Mouse (Mus musculus): Measurements from ENCODE around the gene Tsks. TPM values are rescaled to one million over a fixed set of nuclear protein-coding genes. Genes with fewer than 3 reads are reported as not detected.

Gene Tsks
- polyA plus RNA-seq, 1 experiment from 2014 or later, result 0.14 TPM

GRCm38 (mm10) chr7:45000539-45001114, 57.6 kb downstream of the Tsks start:
- H3K36me3 ChIP-seq, result peaks cover 52% of the 10 kb centered on the region
- H3K4me1 ChIP-seq, result peaks cover 34% of the 10 kb centered on the region
- no peak for ATAC-seq (ENCODE audit: low FRiP score)
- H3K27me3 ChIP-seq (replicated peaks), result no peaks in the 10 kb centered on the region
- no peak overlapping the region for H3K4me3 ChIP-seq (replicated peaks)
- H3K4me2 ChIP-seq, result no peak overlapping the region
- WGBS, result 80% methylated on average over 21 of the region's 21 CpGs
- H3K9me3 ChIP-seq (replicated peaks), result no peaks in the 10 kb centered on the region
- H3K9ac ChIP-seq (replicated peaks), result no peak overlapping the region
- H3K27ac ChIP-seq (replicated peaks), result no peak overlapping the region

- H3K4me1 ChIP-seq, result peaks cover 24% of the 10 kb centered on the region
- H3K9ac ChIP-seq (replicated peaks), result no peak overlapping the region
- no peak overlapping the region for H3K4me3 ChIP-seq (replicated peaks)
- H3K27me3 ChIP-seq (replicated peaks), result no peaks in the 10 kb centered on the region
- ATAC-seq (ENCODE audit: low FRiP score), result no peak
- peaks cover 70% of the 10 kb centered on the region for H3K36me3 ChIP-seq
- H3K4me2 ChIP-seq, result no peak overlapping the region
- H3K27ac ChIP-seq (replicated peaks), result no peak overlapping the region
- no peaks in the 10 kb centered on the region for H3K9me3 ChIP-seq (replicated peaks)
- WGBS, result 89% methylated on average over 7 of the region's 7 CpGs
Observed at GRCm38 (mm10) chr7:45002440-45002839, 59.4 kb downstream of the Tsks start.

GRCm38 (mm10) chr7:45004546-45004945, 61.5 kb downstream of the Tsks start:
- WGBS, result 73% methylated on average over 3 of the region's 3 CpGs
- ATAC-seq (ENCODE audit: low FRiP score), result no peak
- H3K4me3 ChIP-seq (replicated peaks), result no peak overlapping the region
- no peak overlapping the region for H3K9ac ChIP-seq (replicated peaks)
- no peak overlapping the region for H3K4me2 ChIP-seq
- H3K4me1 ChIP-seq, result peaks cover 7% of the 10 kb centered on the region
- H3K27ac ChIP-seq (replicated peaks), result no peak overlapping the region
- H3K36me3 ChIP-seq, result peaks cover 91% of the 10 kb centered on the region
- H3K9me3 ChIP-seq (replicated peaks), result no peaks in the 10 kb centered on the region
- H3K27me3 ChIP-seq (replicated peaks), result no peaks in the 10 kb centered on the region

DNA sequence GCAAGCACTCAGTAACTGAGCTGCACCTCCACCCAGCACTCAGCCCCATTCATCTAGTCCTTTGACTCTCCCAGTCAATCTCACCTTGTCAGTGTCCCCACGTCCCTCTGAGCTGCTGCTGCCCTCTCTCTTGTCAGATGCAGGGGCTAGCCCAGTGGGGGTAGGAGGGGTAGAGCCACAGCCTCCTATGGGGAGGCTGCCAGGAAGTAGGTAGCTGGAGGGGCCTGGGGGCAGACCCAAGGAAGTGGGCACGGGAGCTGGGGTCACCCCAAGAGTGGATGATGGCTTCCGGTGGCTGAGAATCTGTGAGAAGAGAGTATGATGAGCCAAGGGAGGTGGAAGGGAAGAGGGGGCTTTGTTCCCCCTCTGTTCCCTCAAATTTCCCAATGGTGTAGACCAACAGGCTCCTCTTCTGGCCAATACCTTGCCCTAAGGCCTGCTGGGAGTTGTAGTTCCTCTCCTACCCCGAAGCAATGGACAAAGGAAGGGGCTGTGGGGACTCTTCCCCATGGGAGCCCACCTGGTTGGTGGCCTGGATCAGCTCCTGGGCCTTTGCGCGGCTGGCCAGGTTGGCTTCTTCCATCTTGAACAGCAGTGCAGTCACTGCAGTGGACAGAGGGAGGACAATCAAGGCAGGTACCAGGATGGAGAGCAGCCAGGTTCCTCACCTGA, 62.5 kb downstream of the Tsks start:
- Histone ChIP-seq H3K4me1 (0 out of 2 replicates have a peak, but pooled peaks cover 3% of the 10 kb centered on the region), H3K36me3 (peaks cover 98% of the 10 kb centered on the region), H3K27me3 (replicated peaks) (no peaks in the 10 kb centered on the region), H3K9me3 (replicated peaks) (no peaks in the 10 kb centered on the region), H3K27ac (replicated peaks) (no peak overlapping the region), H3K4me2 (no peak overlapping the region), H3K9ac (replicated peaks) (no peak overlapping the region), H3K4me3 (replicated peaks) (no peak overlapping the region)
- 93% methylated on average over 6 of the region's 6 CpGs for WGBS
- no peak for ATAC-seq (ENCODE audit: low FRiP score)

DNA sequence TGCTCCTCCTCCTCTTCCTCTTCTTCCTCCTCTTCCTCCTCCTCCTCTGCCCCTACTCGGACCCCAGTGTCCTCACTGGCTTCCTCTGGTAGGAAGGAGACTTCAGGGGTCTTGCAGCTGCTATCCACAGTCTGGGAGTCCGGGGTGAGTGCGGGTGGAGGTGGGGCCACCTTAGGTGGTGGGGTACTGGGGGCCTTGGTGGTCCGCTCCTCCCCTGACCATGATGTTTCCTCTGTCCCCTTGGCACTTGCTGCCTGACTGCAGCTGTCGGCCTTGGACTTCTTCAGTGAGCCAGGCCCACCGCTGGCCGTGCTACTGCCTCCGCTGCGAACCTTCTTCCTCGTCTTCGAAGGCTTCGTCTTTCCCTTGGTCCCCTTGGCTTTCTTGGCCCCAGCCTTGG, 63.5 kb downstream of the Tsks start:
- Histone ChIP-seq H3K9me3 (replicated peaks) (no peaks in the 10 kb centered on the region), H3K27me3 (replicated peaks) (no peaks in the 10 kb centered on the region), H3K36me3 (peaks cover 94% of the 10 kb centered on the region), H3K4me3 (replicated peaks) (no peak overlapping the region), H3K4me2 (no peak overlapping the region), H3K9ac (replicated peaks) (no peak overlapping the region), H3K4me1 (no peaks in the 10 kb centered on the region), H3K27ac (replicated peaks) (no peak overlapping the region)
- WGBS, result 98% methylated on average over 12 of the region's 12 CpGs
- no peak for ATAC-seq (ENCODE audit: low FRiP score)

GRCm38 (mm10) chr7:45007141-45007540, 64.1 kb downstream of the Tsks start:
- Histone ChIP-seq H3K9ac (replicated peaks) (no peak overlapping the region), H3K9me3 (replicated peaks) (no peaks in the 10 kb centered on the region), H3K27me3 (replicated peaks) (no peaks in the 10 kb centered on the region), H3K27ac (replicated peaks) (no peak overlapping the region), H3K36me3 (peaks cover 94% of the 10 kb centered on the region), H3K4me3 (replicated peaks) (no peak overlapping the region), H3K4me2 (no peak overlapping the region), H3K4me1 (no peaks in the 10 kb centered on the region)
- ATAC-seq (ENCODE audit: low FRiP score), result no peak
- 97% methylated on average over 29 of the region's 29 CpGs for WGBS

Other genes starting within 250 kb of the Tsks start
- not detected in 2 replicates for gene Izumo2, start 234.5 kb upstream of the Tsks start, polyA plus RNA-seq (2015; fragmentation: Nextera tagmentation; extraction: Ambion mirVana)
- gene Vrk3, start 194.8 kb upstream of the Tsks start, polyA plus RNA-seq (2015; fragmentation: Nextera tagmentation; extraction: Ambion mirVana), result 28.9 and 29.7 TPM in 2 replicates
- gene Zfp473, start 192.2 kb upstream of the Tsks start, polyA plus RNA-seq (2015; fragmentation: Nextera tagmentation; extraction: Ambion mirVana), result 1.1 and 1.4 TPM in 2 replicates
- 40.7 and 58.0 TPM in 2 replicates for gene Nup62, start 127.1 kb upstream of the Tsks start, polyA plus RNA-seq (2015; fragmentation: Nextera tagmentation; extraction: Ambion mirVana)
- 0.78 and 4.7 TPM in 2 replicates for gene Il4i1, start 126.8 kb upstream of the Tsks start, polyA plus RNA-seq (2015; fragmentation: Nextera tagmentation; extraction: Ambion mirVana)
- 3.6 and 4.1 TPM in 2 replicates for gene Atf5, start 126.5 kb upstream of the Tsks start, polyA plus RNA-seq (2015; fragmentation: Nextera tagmentation; extraction: Ambion mirVana)
- gene Akt1s1, start 94.2 kb upstream of the Tsks start, polyA plus RNA-seq (2015; fragmentation: Nextera tagmentation; extraction: Ambion mirVana), result 89.9 and 92.0 TPM in 2 replicates
- gene Tbc1d17, start 94.1 kb upstream of the Tsks start, polyA plus RNA-seq (2015; fragmentation: Nextera tagmentation; extraction: Ambion mirVana), result 105 and 110 TPM in 2 replicates
- 29.2 and 29.6 TPM in 2 replicates for gene Pnkp, start 86.1 kb upstream of the Tsks start, polyA plus RNA-seq (2015; fragmentation: Nextera tagmentation; extraction: Ambion mirVana)
- gene Ptov1, start 73.4 kb upstream of the Tsks start, polyA plus RNA-seq (2015; fragmentation: Nextera tagmentation; extraction: Ambion mirVana), result 433 and 459 TPM in 2 replicates
- 136 and 141 TPM in 2 replicates for gene Med25, start 50.5 kb upstream of the Tsks start, polyA plus RNA-seq (2015; fragmentation: Nextera tagmentation; extraction: Ambion mirVana)
- gene Fuz, start 47.1 kb upstream of the Tsks start, polyA plus RNA-seq (2015; fragmentation: Nextera tagmentation; extraction: Ambion mirVana), result 15.1 and 15.8 TPM in 2 replicates
- 122 and 126 TPM in 2 replicates for gene Ap2a1, start 13.7 kb upstream of the Tsks start, polyA plus RNA-seq (2015; fragmentation: Nextera tagmentation; extraction: Ambion mirVana)
- gene Cpt1c, start 31.6 kb downstream of the Tsks start, polyA plus RNA-seq (2015; fragmentation: Nextera tagmentation; extraction: Ambion mirVana), result 55.5 and 59.0 TPM in 2 replicates
- 605 and 615 TPM in 2 replicates for gene Prmt1, start 43.4 kb downstream of the Tsks start, polyA plus RNA-seq (2015; fragmentation: Nextera tagmentation; extraction: Ambion mirVana)
- 56.8 and 70.2 TPM in 2 replicates for gene Irf3, start 54.4 kb downstream of the Tsks start, polyA plus RNA-seq (2015; fragmentation: Nextera tagmentation; extraction: Ambion mirVana)
- gene Bcl2l12, start 55.5 kb downstream of the Tsks start, polyA plus RNA-seq (2015; fragmentation: Nextera tagmentation; extraction: Ambion mirVana), result 9.8 and 19.8 TPM in 2 replicates
- gene Scaf1, start 73.2 kb downstream of the Tsks start, polyA plus RNA-seq (2015; fragmentation: Nextera tagmentation; extraction: Ambion mirVana), result 43.3 and 46.1 TPM in 2 replicates
- gene Rras, start 74.8 kb downstream of the Tsks start, polyA plus RNA-seq (2015; fragmentation: Nextera tagmentation; extraction: Ambion mirVana), result 14.2 and 24.2 TPM in 2 replicates
- gene Prr12, start 109.7 kb downstream of the Tsks start, polyA plus RNA-seq (2015; fragmentation: Nextera tagmentation; extraction: Ambion mirVana), result 11.4 and 12.3 TPM in 2 replicates
- 65.8 and 66.5 TPM in 2 replicates for gene Nosip, start 119.2 kb downstream of the Tsks start, polyA plus RNA-seq (2015; fragmentation: Nextera tagmentation; extraction: Ambion mirVana)
- gene Prrg2, start 119.5 kb downstream of the Tsks start, polyA plus RNA-seq (2015; fragmentation: Nextera tagmentation; extraction: Ambion mirVana), result 16.5 and 18.1 TPM in 2 replicates
- 112 and 118 TPM in 2 replicates for gene Rcn3, start 149.0 kb downstream of the Tsks start, polyA plus RNA-seq (2015; fragmentation: Nextera tagmentation; extraction: Ambion mirVana)
- gene Fcgrt, start 160.6 kb downstream of the Tsks start, polyA plus RNA-seq (2015; fragmentation: Nextera tagmentation; extraction: Ambion mirVana), result 33.8 and 42.7 TPM in 2 replicates
- 759 and 947 TPM in 2 replicates for gene Rps11, start 181.2 kb downstream of the Tsks start, polyA plus RNA-seq (2015; fragmentation: Nextera tagmentation; extraction: Ambion mirVana)
- gene Rpl13a, start 185.6 kb downstream of the Tsks start, polyA plus RNA-seq (2015; fragmentation: Nextera tagmentation; extraction: Ambion mirVana), result 649 and 787 TPM in 2 replicates
- gene Gm45713, start 193.0 kb downstream of the Tsks start, polyA plus RNA-seq (2015; fragmentation: Nextera tagmentation; extraction: Ambion mirVana), result 0.12 and 0.24 TPM in 2 replicates
- gene Flt3l, start 193.2 kb downstream of the Tsks start, polyA plus RNA-seq (2015; fragmentation: Nextera tagmentation; extraction: Ambion mirVana), result 1.8 and 3.8 TPM in 2 replicates
- gene Pih1d1, start 211.1 kb downstream of the Tsks start, polyA plus RNA-seq (2015; fragmentation: Nextera tagmentation; extraction: Ambion mirVana), result 81.7 and 82.9 TPM in 2 replicates
- gene Aldh16a1, start 211.4 kb downstream of the Tsks start, polyA plus RNA-seq (2015; fragmentation: Nextera tagmentation; extraction: Ambion mirVana), result 19.5 and 26.8 TPM in 2 replicates
- gene Slc17a7, start 220.7 kb downstream of the Tsks start, polyA plus RNA-seq (2015; fragmentation: Nextera tagmentation; extraction: Ambion mirVana), result 0.37 and 0.55 TPM in 2 replicates
- gene Gfy, start 236.4 kb downstream of the Tsks start, polyA plus RNA-seq (2015; fragmentation: Nextera tagmentation; extraction: Ambion mirVana), result not detected in 2 replicates
- not detected in 2 replicates for gene Pth2, start 237.8 kb downstream of the Tsks start, polyA plus RNA-seq (2015; fragmentation: Nextera tagmentation; extraction: Ambion mirVana)